Mouse (Mus musculus) midbrain, embryonic 11.5 days (tissue): ENCODE data around the gene Wnk2. TPM values are rescaled to one million over a fixed set of nuclear protein-coding genes. Genes with fewer than 3 reads are reported as not detected.

Experiments
- ATAC-seq: fragments of 200-750 bp; cut with Nextera tagmentation; 2 replicates; pipeline ENCODE4 v1.8.0; 2017; ENCODE audit warnings: moderate TSS enrichment, moderate library complexity; ENCODE audit not compliant: low FRiP score
- DNase-seq: peaks from one replicate; pipeline ENCODE4 v3.0.0; 2015; ENCODE audit warnings: low spot score; ENCODE audit errors: missing footprints
- H3K27ac ChIP-seq: fragments of 300-500 bp; sonication (generic); 2 replicates; pipeline ENCODE4 v1.5.1; 2014; ENCODE audit warnings: low read depth, low read length
- H3K27me3 ChIP-seq: fragments of 300-500 bp; sonication (generic); 2 replicates; pipeline ENCODE4 v1.6.1; 2014; ENCODE audit warnings: mild to moderate bottlenecking, low read length, moderate library complexity, mixed read lengths; ENCODE audit not compliant: control insufficient read depth, insufficient read depth
- H3K36me3 ChIP-seq: fragments of 300-500 bp; sonication (generic); 2 replicates; pipeline ENCODE4 v1.6.1; 2014; ENCODE audit warnings: mild to moderate bottlenecking, low read length, moderate library complexity, mixed read lengths; ENCODE audit not compliant: control insufficient read depth, insufficient read depth
- H3K4me1 ChIP-seq: fragments of 300-500 bp; sonication (generic); 2 replicates; pipeline ENCODE4 v1.6.1; 2014; ENCODE audit warnings: low read length; ENCODE audit not compliant: control insufficient read depth, insufficient read depth
- H3K4me2 ChIP-seq: fragments of 300-500 bp; sonication (generic); 2 replicates; pipeline ENCODE4 v1.6.1; 2014; ENCODE audit warnings: mild to moderate bottlenecking, moderate library complexity
- H3K4me3 ChIP-seq: fragments of 300-500 bp; sonication (generic); 2 replicates; pipeline ENCODE4 v1.5.1; 2014; ENCODE audit warnings: low read depth, low read length
- H3K9ac ChIP-seq: fragments of 300-500 bp; sonication (generic); 2 replicates; pipeline ENCODE4 v1.6.1; 2014; ENCODE audit warnings: low read length
- H3K9me3 ChIP-seq: fragments of 300-500 bp; sonication (generic); 2 replicates; pipeline ENCODE4 v1.6.1; 2016; ENCODE audit warnings: low read length; ENCODE audit not compliant: control insufficient read depth
- WGBS: fragments of 180-500 bp; shearing (Covaris S2); extraction: QIAGEN DNeasy Blood & Tissue Kit; methylation state at CpG from one replicate; pipeline ENCODE4 v1.1.7; 2014; 5-methylcytosine and 5-hydroxymethylcytosine counted together
- polyA plus RNA-seq: library from polyadenylated mRNA; unstranded; fragments of >200 nt; fragmentation: Nextera tagmentation; extraction: Ambion mirVana; gene quantifications from 2 replicates; pipeline ENCODE4 v1.2.1, GENCODE M21; 2014

Gene Wnk2
- polyA plus RNA-seq, 1 experiment from 2014 or later = 7.8 TPM

GRCm38 (mm10) chr13:48990138-48990537 is 157.7 kb downstream of the Wnk2 start:
- Histone ChIP-seq H3K9ac (no peak overlapping the region), H3K4me1 (peaks cover 4% of the 10 kb centered on the region), H3K4me2 (no peak overlapping the region), H3K4me3 (no peak overlapping the region), H3K27ac (no peak overlapping the region), H3K36me3 (no peaks in the 10 kb centered on the region), H3K9me3 (no peaks in the 10 kb centered on the region), H3K27me3 (no peaks in the 10 kb centered on the region)
- ATAC-seq = no peak
- no peak for DNase-seq
- 68% methylated on average over 2 of the region's 2 CpGs for WGBS

Other genes with a start within 250 kb of the Wnk2 start
- gene Fam120a, start 180.0 kb downstream of the Wnk2 start, polyA plus RNA-seq = 17.1 and 19.3 TPM in 2 replicates
- gene Ninj1, start 39.5 kb upstream of the Wnk2 start, polyA plus RNA-seq = 17.5 TPM in 2 replicates
- gene Card19, start 68.0 kb upstream of the Wnk2 start, polyA plus RNA-seq = 17.1 and 18.0 TPM in 2 replicates
- gene Susd3, start 100.7 kb upstream of the Wnk2 start, polyA plus RNA-seq = 0.81 and 1.1 TPM in 2 replicates
- gene Fgd3, start 172.3 kb upstream of the Wnk2 start, polyA plus RNA-seq = 0.74 and 0.77 TPM in 2 replicates
- 24.8 and 25.3 TPM in 2 replicates for gene Bicd2, start 193.6 kb upstream of the Wnk2 start, polyA plus RNA-seq